Mouse (Mus musculus) liver, embryonic 18 days (tissue): Measurements from ENCODE around the gene Tmem9b. TPM values are rescaled to one million over a fixed set of nuclear protein-coding genes. Genes with fewer than 3 reads are reported as not detected.

Experiments used
- polyA plus RNA-seq: library from polyadenylated mRNA; depleted of rRNA; stranded (reverse); fragments of >200 nt; gene quantifications from 2 replicates; pipeline ENCODE4 v1.2.3, GENCODE M21; 2012; rRNA removed

Gene Tmem9b
- 17.9 and 18.6 TPM in 2 replicates for polyA plus RNA-seq

DNA sequence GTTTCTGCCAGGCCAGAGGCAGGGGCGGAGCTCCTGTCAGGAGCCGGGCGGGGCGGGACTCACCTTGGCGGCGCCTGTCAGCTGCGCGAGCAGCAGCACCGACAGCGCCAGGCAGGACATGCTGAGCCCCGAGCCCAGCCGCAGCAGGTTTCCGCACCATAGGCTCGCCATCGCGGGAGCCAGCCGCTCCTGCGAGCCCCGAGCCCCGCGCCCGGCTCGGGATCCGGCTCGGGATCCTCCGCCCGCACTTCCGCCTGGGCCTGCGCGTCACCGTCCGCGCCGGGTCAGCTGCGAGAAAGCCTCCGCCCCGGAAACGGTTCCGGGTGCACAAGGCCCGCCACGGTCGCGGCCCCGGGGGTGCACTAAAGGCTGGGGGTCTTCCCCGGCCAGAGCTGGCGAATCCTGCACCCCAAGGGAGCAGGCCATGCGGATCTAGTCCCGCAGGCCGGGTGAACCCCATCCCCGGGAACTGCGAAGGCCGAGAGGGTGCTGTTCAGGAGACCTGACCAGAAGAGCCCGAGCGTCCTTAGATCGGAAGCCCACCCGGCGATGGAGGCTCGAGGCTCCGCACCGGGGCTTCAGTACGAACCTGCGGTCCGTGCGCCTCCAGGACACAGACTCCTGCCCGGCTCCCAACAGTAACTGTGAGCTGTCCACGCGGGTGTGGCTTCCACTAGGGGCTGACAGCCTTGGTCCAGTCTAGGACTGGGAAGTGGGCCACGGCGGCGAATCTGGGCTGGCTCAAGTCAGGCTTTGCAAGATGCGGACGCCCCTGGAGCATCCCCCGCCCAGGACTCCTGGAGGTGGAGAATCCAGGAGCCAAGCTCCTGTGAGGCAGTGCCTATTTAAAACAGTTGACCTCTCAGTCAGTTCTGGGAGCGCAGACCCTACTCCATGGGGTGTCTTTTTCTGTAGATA lies at the start of gene Tmem9b:
Tmem9b (minus strand) TSS at position 868 of the 918 bp plus-strand sequence.

DNA sequence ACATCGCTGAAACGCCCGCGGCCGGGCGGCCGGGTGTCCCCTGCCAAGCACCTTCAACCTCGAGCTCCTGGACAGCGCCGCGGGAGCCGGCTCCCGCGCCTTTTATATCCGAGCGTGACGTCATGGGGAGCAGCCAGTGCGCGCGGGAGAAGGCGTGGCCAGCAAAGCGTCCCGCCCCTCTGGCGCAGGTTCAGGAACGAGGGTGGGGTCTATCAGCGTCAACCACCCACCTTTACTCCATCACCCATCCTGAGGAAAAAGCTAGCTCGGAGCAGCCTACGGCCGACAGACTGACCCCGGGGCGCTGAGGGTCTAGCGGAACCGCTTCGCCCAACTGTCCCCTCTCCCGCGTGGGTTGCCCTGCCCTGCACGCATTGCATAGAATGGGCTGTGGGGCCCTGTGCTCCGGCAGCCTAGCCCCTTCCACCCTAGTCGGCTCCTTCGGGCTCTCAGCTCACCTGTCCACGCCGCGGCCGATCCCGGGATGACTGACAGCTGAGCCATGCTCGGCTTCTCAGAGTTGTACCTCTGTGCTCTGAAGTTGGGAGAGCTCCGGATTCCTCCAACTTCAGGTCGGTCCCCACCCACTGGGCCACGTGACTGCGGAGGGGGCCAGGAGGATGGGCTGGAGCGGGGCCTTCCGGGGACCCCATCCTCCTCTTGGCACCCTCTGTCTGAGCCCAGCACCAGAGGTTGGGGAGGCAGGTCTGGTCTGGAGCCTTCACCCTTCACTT lies 29.0 kb upstream of the Tmem9b start, which contains the start of gene Nrip3:
Nrip3 (minus strand) TSS at position 556 of the 734 bp plus-strand sequence.

DNA sequence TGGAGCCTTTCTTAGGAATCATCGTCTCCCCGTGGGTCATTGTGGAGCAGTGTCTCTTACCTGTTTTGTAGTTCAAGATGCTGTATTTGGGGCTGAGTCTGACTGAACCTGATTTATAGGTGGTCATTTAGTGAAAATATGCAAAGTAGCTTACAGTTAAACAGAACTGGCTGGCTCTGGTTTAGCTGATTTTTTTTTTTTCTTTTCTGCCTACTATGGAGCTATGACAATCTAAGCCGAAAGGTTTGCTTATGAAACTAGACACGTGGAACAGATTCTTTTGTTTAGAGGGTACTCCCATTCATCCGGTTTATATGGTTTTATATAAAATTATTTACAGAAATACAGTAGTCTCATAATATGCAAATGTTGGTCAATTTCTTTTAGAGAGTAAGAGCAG lies 21.0 kb downstream of the Tmem9b start, which contains the start of gene Ascl3:
Ascl3 (minus strand) TSS at position 101 of the 400 bp plus-strand sequence.

DNA sequence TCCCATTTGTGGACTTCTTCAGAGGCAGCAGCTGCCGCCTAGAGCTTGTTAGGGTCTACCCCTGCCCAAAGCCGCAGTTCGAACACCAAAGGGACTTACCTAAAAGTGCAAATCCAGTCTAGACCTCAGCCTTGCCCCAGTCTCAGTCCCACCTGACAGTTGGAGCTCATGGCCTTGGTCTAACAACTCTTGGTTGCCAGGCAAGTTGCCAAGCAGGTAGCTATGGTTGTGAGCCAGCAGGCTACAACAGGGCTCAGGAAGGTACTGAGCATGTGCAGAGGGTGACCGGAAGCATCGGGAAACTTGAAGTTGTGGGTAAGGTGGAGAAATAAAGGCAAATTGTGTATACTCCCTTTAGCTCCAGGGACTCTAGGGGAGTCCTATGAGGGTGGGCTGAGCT lies 29.0 kb downstream of the Tmem9b start, which contains the start of gene BC051019:
BC051019 (minus strand) TSS at position 154 of the 400 bp plus-strand sequence.

DNA sequence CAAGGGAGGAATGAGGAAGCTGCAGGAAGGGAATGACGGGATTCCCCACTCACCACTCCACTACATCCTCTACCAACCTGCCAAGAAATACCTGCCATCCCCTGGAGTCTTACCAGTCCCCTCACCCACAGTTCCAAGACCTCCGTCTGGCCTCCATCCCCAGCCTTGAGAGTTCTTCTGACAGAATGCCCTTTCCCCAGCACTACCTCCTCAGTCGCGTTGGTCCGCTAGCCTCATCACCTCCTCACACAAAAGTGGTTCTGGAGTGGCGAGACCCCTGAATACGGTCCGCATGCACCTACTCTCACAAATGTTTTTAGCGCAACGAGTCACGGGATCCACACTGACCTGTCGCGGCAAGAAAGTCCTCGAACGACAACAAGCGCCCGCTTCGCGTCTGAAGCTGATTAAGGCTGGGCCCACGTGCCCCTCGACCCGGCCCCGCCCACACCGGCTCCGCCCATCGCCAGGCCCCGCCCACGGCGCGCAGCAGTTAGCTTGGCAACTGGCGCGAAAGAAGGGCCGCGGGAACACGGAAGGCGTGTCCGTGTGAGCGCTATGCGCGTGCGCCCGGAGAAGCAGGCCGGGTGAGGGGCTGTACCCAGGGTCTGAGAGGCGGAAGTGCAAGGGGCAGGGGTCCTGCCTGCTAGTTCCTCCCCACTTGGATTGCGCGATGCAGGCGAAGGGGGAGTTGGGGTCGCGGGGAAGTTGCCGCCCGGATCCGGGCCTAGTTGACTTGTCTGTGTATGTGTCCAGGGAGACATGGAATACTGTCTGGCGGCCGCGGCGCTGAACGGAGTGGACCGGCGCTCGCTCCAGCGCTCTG lies 49.3 kb downstream of the Tmem9b start, which contains the start of the genes St5 and Akip1:
St5 (minus strand) TSS at position 416 of the 826 bp plus-strand sequence.
Akip1 (plus strand) TSS at position 501 of the 826 bp plus-strand sequence.

Other genes starting within 250 kb of the Tmem9b start
- gene Trim66, start 244.7 kb downstream of the Tmem9b start, polyA plus RNA-seq, result 0.02 TPM in 2 replicates
- 374 and 410 TPM in 2 replicates for gene Rpl27a, start 233.7 kb downstream of the Tmem9b start, polyA plus RNA-seq
- 38.0 and 38.9 TPM in 2 replicates for gene St5, start 49.3 kb downstream of the Tmem9b start, polyA plus RNA-seq
- gene Akip1, start 49.2 kb downstream of the Tmem9b start, polyA plus RNA-seq, result 10.1 and 11.2 TPM in 2 replicates
- 0.02 TPM in 1 of 2 replicates, not detected in the other for gene BC051019, start 29.0 kb downstream of the Tmem9b start, polyA plus RNA-seq
- 0.07 TPM in 1 of 2 replicates, not detected in the other for gene Ascl3, start 21.1 kb downstream of the Tmem9b start, polyA plus RNA-seq
- 0.14 and 0.24 TPM in 2 replicates for gene Nrip3, start 29.1 kb upstream of the Tmem9b start, polyA plus RNA-seq
- 0.02 and 0.04 TPM in 2 replicates for gene Scube2, start 112.8 kb upstream of the Tmem9b start, polyA plus RNA-seq
- 18.3 and 21.4 TPM in 2 replicates for gene Dennd5a, start 207.6 kb upstream of the Tmem9b start, polyA plus RNA-seq
- gene Tmem41b, start 234.1 kb upstream of the Tmem9b start, polyA plus RNA-seq, result 15.4 and 18.0 TPM in 2 replicates